Mouse (Mus musculus): Measurements from ENCODE around the gene Sco2.

- TF ChIP-seq CTCF (IDR thresholded peaks at IDR 0.05; ENCODE audit: low read depth, low read length), result no peak
- TF ChIP-seq POLR2A (IDR thresholded peaks at IDR 0.05; ENCODE audit: borderline replicate concordance, low read depth, low read length), result no peak
These were observed 50.8 kb downstream of the Sco2 start, which contains the start of gene Adm2 for GRCm38 (mm10) chr15:89322670-89323522.
